Mouse (Mus musculus) thymus, adult 2 months (tissue): ENCODE results near the gene Nsun7.

Experiments
- CTCF ChIP-seq: fragments of 200-500 bp; IDR thresholded peaks from 2 replicates; pipeline ENCODE4 v1.5.1; 2012; ENCODE audit warnings: mild to moderate bottlenecking, control low read depth, low read length, moderate library complexity, borderline replicate concordance; ENCODE audit not compliant: control insufficient read depth, poor library complexity, insufficient read depth; ENCODE audit errors: extremely low read depth
- POLR2A ChIP-seq: fragments of 200-500 bp; IDR thresholded peaks from 2 replicates; pipeline ENCODE4 v1.6.1; 2012; ENCODE audit warnings: mild to moderate bottlenecking, low read length, control low read depth, moderate library complexity; ENCODE audit not compliant: control insufficient read depth, poor library complexity, insufficient read depth; ENCODE audit errors: extremely low read depth

DNA sequence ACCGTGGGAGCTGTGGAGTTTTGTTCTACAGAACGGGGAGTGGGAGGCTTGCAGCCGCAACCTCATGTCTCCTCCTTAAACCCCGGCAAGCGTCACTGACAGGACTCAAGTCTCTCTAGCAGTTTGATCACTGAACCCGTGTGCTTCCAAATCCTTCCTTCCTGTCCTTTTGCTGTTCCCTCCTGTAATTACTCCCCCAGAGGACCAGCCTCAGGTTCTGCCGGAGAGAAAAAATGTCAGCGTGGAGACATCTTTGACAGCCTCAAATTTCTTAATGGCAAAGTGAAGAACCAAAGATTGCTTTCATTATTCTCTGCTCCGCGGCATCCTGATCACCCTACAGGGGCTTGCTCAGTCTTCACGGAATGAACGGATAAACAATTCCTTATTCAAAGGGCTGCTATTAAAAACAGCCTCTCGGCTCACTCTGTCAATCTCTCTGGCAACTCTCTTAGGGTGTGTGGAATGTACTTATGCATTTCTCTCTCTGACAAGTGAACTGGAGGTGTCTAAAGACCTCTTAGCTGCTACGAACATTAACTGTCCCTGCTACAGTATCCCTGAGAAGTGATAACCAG is 60.2 kb downstream of the Nsun7 start:
- TF ChIP-seq CTCF (no peak), POLR2A (no peak)
